Mouse (Mus musculus) induced T-regulatory cell, adult 2 months (primary cell): ENCODE measurements around the gene Bcas3.
"Not testable (repeated sequence)": the region's sequence is repeated elsewhere in the genome, so short reads cannot be mapped to it uniquely, and the experiment has no call there.

Experiments
- DNase-seq: peaks from one replicate; pipeline ENCODE4 v3.0.0-alpha.2; 2012; ENCODE audit warnings: low read depth

The Bcas3 gene

DNA sequence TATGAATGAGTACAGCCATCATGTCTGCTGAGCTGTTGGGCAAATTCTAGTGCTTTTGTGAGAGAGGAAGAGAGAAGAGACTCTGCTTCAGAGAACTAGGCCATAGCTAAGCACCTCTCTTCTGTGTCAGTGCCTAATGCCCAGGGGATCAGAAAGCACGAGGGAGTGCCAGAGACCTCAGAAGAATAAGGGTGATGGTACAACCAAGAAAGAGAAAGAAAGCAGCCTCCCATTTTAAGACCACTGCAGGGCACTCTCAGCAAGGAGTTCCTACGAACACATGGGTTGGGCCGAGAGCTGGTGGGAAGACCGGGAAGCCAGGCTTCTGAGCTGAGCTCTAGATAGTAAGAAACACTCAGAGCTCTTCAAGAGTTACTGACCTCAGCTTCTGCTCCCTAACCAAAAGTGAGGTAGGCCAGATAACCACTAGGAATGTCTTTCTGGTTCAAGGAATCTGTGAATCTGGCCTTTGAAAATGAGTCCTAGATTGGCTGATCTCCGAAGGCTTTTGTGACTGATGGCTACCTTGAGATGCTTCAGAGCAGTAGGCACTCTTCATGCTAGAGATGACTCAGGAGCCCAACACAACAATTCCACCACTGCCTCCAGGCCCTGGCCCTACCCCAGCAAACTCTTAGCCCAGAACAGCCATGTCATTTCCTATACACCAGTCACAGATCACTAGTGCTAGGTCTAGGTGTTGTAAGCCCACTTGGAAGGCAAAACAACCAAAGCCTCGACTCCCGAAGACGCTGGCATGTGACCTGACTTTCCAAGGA, 359.2 kb downstream of the Bcas3 start:
- no peak for DNase-seq

DNA sequence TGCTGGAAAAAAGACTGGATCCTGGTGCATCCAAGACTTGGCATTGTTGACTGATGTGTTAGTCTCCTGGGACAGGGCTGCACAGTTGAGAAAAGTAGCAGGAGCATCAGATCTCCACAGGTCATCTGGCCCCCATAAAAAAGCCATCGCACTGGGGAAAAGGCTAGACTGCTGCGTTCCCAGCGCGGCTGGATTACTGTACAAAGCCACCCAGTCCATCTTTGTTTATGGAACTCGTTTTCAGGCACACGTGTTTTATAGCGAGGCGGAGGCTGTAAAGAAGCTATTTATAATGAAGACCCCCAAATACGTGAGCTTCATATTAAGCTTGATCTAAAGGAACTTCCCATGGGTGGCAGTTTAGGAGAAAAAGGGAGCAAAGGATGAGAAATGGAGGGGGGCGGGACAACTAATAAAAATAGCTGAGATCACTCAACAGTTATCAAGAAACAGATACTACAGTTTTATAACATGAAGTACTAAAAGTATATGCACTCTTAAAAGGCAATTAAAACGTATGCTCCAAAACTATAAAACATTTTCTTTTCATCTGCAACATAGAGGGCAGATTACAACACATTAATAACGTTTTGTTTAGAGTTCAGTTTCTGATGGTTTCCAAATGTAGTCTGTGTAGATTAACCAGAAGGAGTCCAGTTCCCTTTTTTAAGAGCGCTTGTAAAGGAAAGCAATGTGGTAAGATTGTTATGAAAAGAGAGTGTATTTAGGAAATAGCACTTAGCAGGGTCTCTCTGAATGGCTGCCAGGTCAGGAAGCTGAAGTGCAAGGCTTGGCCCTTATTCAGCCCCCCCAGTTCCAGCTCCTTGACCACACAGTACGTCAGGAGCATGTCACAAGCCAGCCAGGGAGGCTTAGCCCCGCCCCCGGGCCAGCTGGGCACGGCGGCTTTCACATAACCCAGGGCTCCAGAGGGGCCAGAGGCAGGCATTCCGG, 360.2 kb downstream of the Bcas3 start:
- no peak for DNase-seq

DNA sequence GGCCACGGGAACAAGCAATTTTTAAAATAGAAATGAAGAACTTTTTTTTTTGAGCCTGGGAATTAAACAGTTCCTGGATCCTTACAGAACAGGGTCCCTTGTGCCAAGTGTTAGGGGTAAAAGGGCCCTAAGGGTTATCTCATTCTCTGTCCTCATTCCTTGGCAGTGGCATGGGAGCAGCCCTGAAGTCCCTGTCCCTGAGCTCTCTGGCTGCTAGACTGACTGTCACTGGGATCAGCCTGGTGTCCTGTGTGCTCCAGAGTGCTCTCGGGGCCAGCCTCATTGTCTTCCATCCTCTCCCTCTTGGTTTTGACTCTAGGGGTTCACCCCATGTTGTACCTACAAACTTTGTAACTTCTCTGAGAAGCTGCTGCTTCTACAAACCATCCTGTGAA, 360.8 kb downstream of the Bcas3 start:
- DNase-seq, result no peak

DNA sequence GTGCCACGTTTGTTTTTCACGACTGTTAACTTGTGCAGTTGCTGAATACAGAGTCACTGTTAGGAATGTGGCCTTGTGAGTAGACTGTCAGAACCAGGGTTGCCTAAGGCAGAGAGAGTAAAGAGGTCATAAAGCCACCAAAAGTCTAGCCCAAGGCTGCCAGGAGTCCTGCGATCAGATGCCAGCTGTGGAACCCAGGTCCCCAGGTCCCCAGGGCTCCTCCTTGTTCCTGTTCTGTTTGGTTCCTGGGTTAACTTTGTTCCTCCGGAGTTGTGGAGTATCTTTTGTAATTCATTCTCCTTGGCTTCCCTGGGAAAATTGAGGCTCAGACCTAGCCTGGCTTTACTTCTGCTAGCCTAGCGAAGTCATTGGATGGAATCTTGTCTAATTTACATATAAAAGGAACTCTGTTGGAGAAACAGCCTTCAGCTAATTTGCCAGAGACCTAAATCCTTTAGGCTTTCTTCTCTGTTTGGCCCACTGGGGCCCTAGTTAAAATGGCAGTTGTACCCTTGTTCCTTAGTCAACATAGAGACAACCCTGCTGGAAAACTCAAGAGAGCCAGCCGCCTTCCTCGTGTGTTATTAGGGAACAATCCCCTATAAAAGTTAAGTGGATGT, 361.5 kb downstream of the Bcas3 start:
- no peak for DNase-seq

DNA sequence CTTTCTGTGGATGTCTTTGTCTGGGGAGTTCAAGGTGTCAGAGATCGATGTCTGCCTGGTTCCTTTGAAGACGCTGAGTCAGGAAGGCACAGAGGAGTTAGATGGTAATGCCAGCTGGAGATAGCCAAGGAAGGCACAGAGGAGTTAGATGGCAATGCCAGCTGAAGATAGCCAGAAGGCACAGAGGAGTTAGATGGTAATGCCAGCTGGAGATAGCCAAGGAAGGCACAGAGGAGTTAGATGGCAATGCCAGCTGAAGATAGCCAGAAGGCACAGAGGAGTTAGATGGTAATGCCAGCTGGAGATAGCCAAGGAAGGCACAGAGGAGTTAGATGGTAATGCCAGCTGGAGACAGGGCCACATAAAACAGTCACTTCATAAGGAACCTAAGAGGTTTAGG, 363.8 kb downstream of the Bcas3 start:
- DNase-seq, result not testable (repeated sequence)

DNA sequence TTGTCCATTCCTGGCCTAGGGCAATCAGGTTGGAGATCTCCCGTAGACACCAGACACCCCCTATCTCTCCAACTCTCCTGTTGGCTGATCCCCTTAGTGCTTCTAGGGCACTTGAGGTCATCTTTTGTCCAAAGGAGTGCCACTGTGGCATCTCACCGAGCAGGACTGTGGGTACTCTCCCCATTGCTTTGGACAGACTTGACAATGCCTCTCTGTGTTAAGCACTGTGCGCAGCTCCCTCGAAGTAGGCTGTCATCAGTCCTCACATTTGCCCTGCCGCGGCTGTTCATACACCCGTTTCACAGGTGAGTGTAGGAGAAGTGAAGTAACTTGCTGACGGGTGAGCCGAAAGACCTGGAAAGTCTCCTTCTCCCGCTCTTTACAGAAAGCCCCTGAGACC, 366.1 kb downstream of the Bcas3 start:
- no peak for DNase-seq

DNA sequence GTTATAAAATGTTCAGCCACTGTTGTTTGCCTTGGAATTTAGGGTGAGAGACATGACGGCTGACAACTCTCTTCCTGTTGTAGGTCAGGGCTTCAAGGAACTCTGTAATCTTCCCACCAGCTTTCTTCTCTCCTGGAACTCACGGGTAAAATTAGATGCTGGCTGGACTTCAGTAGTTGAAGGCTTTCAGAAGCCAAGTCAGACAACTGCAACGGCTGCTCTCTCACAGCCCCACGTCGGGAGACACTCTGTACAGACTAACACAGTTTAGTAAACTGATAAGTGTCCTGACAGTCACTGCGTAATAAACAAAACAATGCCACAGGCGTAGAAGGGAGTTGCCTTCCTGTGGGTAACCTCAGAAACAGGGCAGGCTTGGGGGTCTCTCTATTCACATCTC, 366.8 kb downstream of the Bcas3 start:
- no peak for DNase-seq

DNA sequence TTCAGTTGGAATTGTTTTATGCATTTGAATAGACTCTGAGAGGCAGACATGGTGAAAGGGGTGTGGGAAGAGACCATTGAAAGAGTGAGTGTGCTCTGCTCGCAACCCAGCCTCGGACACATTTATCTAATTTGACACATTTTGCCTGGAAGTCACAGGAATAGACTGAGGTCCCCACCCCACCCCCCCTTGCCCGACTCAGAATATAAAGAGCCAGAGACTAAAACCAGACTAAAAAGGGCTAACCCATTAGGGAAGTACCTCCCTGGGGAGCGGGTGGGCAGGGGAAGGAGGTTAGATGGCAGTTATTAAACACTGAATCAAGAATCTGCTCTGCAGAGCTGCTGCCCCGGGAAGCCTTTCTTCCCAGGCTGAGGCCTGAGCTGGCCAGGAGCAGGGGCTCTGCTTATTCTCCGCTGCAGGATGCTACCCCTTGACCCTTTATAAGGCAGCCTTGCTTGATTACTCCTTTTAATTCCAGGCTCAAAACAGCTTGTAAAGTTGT, 367.4 kb downstream of the Bcas3 start:
- no peak for DNase-seq

DNA sequence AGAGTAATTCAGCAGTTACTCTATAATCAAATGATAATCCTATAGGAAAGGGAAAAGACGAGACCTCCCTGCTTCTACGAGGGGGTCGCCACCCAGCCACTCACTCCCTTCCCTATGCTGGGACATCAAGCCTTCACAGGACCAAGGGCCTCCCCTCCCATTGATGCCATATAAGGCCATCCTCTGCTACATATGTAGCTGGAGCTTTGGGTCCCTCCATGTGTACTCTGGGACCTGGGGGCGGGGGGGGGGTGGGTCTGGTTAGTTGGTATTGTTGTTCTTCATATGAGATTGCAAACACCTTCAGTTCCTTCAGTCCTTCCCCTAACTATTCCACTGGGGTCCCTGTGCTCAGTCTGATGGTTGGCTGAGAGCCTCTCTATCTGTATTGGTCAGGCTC, 369.0 kb downstream of the Bcas3 start:
- DNase-seq, result no peak

DNA sequence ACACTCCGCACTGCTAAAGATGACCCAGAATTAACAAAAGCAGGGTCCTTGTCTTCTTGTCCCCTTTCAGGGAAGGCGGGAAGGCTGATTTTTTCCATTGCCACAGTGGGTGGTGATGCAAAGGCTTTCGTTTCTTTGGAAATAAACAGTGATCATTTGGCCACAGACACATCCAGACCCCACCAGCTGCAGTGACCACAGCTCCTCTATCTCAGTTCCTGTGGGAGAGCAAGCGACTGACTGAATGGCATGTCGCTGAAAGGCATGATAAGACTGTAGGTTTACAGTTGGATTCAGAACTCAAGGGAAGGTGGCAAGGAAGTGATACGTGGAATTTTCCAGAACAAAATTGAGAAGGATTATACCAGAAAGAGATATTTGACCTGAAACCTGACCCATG, 371.2 kb downstream of the Bcas3 start:
- no peak for DNase-seq

DNA sequence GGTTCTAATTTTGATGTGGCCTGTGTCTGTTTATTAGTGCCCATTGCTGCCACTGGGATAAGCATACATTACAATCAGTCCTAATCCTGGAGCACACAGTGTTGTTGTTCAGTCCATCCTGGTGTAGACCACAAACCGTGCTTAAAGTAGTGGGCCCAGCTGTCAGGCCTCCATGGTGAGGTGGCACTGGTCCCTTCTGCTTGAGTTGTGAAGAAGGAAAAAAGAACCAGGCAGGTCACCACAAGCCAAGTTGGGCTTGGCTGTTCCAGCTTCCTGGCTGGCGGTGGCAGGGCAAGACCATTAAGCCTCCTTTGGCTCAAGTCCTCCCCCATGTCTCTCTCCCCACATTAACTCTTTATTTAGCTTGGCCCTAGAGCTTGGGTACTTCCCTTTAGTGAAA, 376.8 kb downstream of the Bcas3 start:
- no peak for DNase-seq

DNA sequence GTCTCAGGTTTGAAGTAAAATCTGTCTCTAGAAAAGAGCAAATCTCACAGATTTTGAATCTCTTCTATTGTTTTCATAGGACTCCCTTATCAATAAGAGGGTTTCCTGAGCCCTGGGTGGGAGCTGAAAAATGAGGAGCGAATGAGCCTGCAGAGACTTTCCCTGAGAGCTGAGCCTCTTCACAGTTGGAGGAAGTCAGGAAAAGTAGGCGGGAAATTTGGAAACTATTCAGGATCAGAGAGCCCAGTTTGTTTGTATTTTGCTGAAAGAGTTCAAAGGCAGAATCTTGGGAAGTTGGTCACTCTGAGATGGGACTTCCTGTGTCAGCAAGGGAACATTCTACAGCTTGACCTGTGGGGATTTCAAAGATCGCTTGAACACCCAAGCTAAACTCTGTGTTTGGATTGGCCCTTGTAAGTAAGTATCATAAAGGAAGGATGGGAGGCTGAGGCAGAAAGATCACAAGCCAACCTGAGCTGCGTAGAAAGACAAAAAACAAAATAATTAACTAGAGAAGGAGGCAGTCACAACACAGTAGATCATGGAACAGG, 379.6 kb downstream of the Bcas3 start:
- DNase-seq, result no peak

DNA sequence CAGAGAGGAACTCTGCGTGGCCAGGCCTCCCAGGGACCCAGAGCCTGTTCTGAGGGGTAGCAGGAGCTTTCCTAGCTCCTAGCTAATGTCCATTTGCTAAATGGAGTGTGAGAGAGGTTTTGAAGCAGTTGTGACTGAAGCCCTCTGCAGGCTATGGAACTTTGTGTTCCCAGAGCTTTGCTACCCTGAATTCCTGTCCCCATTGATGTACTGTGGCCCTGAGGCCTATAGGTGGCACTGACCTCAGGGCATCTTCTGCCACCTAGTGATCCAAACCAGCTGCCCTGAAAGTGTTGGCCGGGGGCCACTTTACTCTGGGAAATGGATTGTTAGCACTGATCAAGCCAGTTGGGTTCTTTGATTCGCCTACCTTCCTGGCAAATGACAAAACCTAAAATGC, 380.6 kb downstream of the Bcas3 start:
- no peak for DNase-seq

DNA sequence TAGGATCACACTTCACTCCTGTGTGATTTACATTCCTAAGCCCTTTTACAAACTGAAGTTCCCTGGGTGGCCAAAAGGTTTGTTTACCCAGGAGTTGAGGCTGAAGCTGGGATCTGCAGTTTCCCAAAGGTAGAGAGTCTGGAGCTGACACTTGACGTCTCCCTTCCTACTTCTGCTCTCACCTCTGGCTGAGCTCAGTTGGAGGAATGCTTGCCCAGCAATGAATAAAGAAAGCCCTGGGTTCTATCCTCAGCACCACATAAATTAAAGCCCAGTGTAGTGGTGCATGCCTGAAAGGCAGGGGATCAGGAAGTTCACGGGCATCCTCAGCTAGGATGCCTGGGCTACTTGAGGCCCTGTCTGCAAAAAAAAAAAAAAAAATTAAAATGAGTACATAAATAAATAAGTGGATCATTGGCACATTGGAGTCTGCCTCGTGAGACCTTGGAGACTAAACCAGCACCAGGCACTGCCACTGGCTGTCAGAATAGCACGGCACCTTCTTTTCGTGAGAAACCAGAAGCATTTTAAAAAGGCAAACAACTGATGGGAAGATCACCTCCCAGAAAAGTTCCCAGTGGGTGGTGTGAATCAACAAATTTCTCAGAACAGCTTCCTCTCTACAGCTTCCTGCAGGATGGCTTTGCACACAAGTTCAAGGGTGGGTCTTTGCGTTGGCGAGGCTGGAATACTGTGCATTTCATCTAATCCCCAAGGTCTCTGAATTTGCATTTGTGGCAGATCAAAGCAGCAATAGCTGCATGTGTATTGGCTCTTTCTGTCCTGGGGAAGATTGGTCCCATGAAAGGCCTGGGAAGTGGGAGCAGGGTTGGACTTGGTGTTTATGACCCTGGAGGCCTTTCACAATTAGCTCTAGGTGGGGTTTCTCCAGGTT, 381.6 kb downstream of the Bcas3 start:
- DNase-seq, result no peak

DNA sequence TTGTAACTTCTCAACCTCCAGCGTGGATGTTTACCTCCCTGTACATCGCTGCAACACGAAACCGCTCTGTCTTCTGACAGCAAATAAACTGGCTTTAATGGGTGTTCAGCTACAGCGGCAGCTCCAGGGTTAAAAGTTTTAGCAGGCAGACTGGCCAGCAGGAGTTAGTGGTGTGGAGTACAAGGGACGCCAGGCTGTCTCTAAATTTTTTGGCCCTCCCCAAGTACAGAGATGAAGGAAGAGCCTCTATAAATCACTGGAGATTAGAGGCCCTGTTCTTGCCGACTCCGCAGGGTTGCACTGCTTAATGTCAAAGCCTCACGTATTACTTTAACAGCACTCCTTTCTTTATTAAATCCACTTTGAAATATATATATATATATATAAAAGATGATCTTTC, 384.3 kb downstream of the Bcas3 start:
- DNase-seq, result no peak

DNA sequence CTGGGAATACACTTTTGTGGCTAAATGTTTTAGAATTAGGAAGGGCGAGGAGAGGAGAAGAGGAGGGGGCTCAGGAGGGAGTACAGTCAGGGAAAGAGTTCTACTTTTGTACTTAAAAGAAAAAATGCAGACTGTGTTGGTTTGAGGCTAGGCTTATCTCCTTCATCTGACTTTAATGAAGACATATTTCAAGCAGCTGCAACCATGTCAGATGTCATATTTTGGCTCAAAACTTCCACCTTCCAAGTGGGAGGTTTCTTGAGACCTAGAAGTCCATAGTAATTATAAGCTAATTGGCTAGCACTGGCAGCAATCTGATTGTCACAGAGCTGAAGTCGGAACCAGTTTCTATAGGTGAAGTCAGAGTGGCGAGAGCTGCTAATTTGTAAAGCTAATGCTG, 384.9 kb downstream of the Bcas3 start:
- no peak for DNase-seq

DNA sequence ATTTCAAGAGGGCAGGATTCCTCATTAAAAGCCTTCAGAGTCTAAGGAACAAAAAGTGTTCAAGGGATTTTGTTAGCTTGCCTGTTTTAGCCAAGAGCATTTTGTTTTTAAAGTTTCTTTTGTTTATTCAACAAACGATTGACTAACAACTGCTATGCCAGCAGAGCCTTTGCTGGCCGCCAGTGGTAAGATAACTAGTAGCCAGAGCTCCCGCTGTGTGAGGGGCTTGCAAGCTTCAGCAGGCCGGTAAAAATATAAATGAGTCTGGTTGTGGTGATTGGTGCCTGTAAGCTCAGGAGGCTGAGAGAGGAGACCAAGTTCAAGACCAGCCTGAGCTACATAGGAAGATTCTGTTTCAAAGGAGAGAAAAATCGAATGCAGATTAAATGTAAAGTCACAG, 385.6 kb downstream of the Bcas3 start:
- DNase-seq, result no peak

DNA sequence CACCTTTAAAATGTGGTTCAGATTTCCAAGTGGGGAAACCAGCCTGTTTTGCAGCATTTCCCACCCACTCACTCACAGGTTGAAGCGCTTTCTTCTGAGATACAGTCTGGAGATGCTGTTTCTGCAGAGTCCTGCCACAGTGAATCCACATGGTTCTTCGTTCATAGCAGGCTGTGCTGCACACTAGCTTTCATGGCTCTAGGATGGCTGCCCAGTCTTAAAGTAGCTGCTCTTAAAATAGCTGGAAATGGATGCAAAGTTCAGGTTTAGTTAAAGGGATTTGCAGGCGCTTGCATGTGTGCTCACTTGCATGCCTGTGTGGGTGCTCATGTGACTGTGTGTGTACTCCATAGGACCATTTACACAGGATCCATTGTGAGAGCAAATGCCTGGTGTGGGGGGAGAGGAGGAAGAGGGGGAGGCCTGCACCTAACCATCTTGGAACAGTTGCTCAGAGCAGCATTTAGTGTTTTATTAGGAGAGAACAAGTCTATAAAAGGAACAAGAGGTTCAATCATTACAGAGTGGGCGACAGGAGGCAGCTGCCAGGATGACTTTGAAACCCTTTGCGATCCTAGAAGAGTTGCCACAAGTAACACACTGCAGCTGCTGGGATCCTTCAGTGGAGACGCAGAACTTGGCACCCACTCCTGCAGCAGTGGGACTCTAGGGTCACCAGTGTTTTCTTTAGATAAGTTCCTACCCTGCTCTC, 386.5 kb downstream of the Bcas3 start:
- no peak for DNase-seq

DNA sequence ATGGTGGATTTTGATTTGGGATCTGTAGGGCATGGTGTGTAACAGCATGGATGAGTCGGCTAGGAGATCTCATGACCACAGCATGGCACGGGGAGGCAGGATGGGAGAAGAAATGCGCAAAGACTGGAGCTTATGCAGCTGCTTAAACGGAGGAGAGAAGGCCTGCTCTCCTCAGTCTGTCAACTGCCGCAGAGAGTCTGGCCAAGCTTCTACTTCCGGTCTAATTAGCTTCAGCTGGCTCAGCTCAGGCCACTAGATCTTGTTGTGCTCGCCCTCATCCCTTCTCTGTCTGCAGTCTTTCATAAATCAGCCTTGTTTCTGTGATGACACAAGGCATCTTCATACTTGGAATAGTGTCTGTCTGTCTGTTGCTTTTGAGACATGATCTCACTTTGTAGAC, 393.4 kb downstream of the Bcas3 start:
- no peak for DNase-seq

DNA sequence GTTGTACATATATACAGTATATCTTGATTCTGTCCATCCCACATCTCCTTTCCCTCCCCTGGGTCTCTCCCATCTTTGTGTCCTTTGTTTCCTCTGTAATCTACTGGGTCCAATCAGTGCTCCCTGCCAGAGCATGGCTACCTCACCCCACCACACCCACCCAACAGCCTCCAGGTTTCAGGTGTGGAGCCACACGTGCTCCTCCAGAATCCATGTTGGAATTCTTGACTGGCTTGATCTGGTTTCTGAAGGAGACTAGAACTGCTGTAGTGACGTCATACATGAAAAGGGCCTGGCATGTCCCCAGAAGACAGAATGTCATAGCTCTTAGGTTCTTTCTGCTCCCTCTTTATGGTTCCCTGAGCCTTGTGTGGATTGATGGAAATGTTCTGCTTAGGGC, 395.9 kb downstream of the Bcas3 start:
- no peak for DNase-seq

DNA sequence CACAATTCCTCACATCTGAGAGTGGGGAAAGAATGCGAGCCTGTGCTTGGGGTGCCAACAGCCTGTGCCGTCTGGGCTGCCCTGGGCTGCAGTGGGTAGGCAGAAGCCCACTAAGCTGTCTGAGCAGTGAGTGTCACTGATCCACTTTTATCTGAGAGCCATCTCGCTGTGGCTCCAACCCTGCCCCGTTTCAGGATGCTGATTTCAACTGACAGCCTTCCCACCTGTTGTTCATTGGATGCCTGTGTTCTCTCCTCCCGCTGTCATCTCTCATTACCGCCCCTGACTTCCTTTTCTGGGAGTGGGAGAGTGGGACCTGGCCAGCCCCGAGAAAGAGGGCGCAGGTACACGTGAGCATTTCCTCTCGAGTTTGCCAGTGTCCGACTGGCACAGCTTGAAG, 398.2 kb downstream of the Bcas3 start:
- DNase-seq, result no peak
